Comparison of ENCODE assay signal across 14 mouse cellular contexts in the genomic region with DNA sequence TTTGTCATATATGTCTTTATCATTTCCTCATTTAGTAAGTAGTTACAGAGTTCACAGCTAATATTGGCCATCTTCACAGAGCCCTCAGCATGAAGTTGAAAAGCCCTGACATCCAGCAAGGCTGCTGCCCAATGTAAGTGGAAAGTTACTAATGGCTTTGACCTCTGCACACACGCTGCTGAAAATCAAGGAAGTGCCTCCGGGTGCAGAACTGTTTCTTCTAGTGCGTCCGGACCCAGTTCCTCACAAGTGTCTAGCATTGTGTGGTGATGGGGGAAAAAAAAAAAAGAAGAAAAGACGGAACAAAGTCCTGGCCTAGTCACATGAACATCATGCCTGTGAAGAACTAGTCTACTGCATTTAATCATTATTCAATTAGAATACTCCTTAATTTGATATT. TPM values are rescaled to one million over a fixed set of nuclear protein-coding genes. Genes with fewer than 3 reads are reported as not detected.
A peak's percentile ranks its signal among the peaks of the same experiment; 100 is the strongest.
DNase-seq lines count a peak whose midpoint lies in the region; ATAC-seq and TF ChIP-seq lines count a peak whose summit lies in the region.
"Had no signal": no experiment of that assay in that cellular context is flagged by ENCODE, and none has a peak within 500 bp of the region (broad histone marks: within the 10 kb centered on the region; RNA-seq: fewer than 3 reads in every experiment).

No protein-coding gene starts in this region.

- no peaks in the 10 kb centered on the region for H3K9me3 ChIP-seq in heart, embryonic 10.5 days
- no peaks in the 10 kb centered on the region for H3K9me3 ChIP-seq in lung, postnatal 0 days (ENCODE audit: low read length)
- H3K9me3 ChIP-seq: liver, embryonic 15.5 days had no signal

- whole genome bisulfite sequencing in heart, embryonic 10.5 days, result 55% methylated on average over 5 of the region's 5 CpGs
- 25% methylated on average over 5 of the region's 5 CpGs for WGBS in lung, postnatal 0 days

- no peaks in the 10 kb centered on the region for H3K27me3 ChIP-seq in heart, embryonic 10.5 days (ENCODE audit: insufficient read depth, poor library complexity, severe bottlenecking)
- no peaks in the 10 kb centered on the region for H3K27me3 ChIP-seq in lung, postnatal 0 days (replicated peaks; ENCODE audit: insufficient read depth, low read length)
- H3K27me3 ChIP-seq: CH12.LX; liver, embryonic 15.5 days had no signal

- no peak for TF ChIP-seq EP300 in lung, postnatal 0 days (IDR thresholded peaks at IDR 0.05)

- H3K9ac ChIP-seq in lung, postnatal 0 days (replicated peaks; ENCODE audit: low read depth), result no peak overlapping the region
- H3K9ac ChIP-seq: liver, embryonic 15.5 days had no signal

- ATAC-seq in lung, postnatal 0 days, result peak; percentile 38; the same call in 1 of the 2 replicates

- no peak overlapping the region for H3K4me3 ChIP-seq in heart, embryonic 10.5 days
- no peak overlapping the region for H3K4me3 ChIP-seq in lung, postnatal 0 days (ENCODE audit: low read depth, low read length)
- H3K4me3 ChIP-seq: liver, embryonic 15.5 days had no signal

- no peak for TF ChIP-seq CTCF in lung, postnatal 0 days (IDR thresholded peaks at IDR 0.05)

- H3K36me3 ChIP-seq in heart, embryonic 10.5 days, result no peaks in the 10 kb centered on the region
- H3K36me3 ChIP-seq in lung, postnatal 0 days (ENCODE audit: insufficient read depth, low read length), result no peaks in the 10 kb centered on the region
- H3K36me3 ChIP-seq: liver, embryonic 15.5 days had no signal

- H3K4me2 ChIP-seq in lung, postnatal 0 days (replicated peaks; ENCODE audit: low read depth, low read length), result no peak overlapping the region
- H3K4me2 ChIP-seq: liver, embryonic 15.5 days had no signal

- intact Hi-C loops in heart, postnatal 25 days (cut with DNase I), result loop anchor here (5.0 kb wide), 1 partner anchor 42 kb away; no protein-coding TSS in a partner anchor

- peak; percentile 48 for DNase-seq in heart, embryonic 10.5 days (ENCODE audit: low spot score)
- DNase-seq in heart, postnatal 25 days (ENCODE audit: low spot score), result no peak
- peak; percentile 35 to 51 for DNase-seq in spleen, postnatal 36 days (ENCODE audit: low spot score in 2 of 2)
- no peak for DNase-seq in spleen, adult 12 weeks (ENCODE audit: low spot score)
- peak; percentile 50 for DNase-seq in lung, postnatal 0 days (ENCODE audit: low spot score)
- DNase-seq in frontal cortex, postnatal 36 days (ENCODE audit: low spot score in 2 of 2), result no peak
- no peak for DNase-seq in ovary, postnatal 14 days (ENCODE audit: low spot score)
- no peak for DNase-seq in layer of hippocampus, postnatal 10 days (ENCODE audit: low spot score in 2 of 2)
- DNase-seq: cerebellum, adult 11 months; heart, postnatal 36 days; right cerebral cortex, postnatal 25 days; thymus, postnatal 25 days had no signal

- peaks cover 18% of the 10 kb centered on the region for H3K4me1 ChIP-seq in heart, embryonic 10.5 days
- H3K4me1 ChIP-seq in lung, postnatal 0 days (ENCODE audit: insufficient read depth, low read depth, low read length), result peaks cover 4% of the 10 kb centered on the region; the same call in 1 of the 2 replicates

- H3K27ac ChIP-seq in heart, embryonic 10.5 days, result no peak overlapping the region
- no peak overlapping the region for H3K27ac ChIP-seq in lung, postnatal 0 days (ENCODE audit: low read length)
- H3K27ac ChIP-seq: liver, embryonic 15.5 days had no signal

RNA-seq across cellular contexts. Expression of gene Lpin2, which starts 47.3 kb away (rescaled TPM):
- 20.9 and 24.2 TPM in 2 replicates for polyA plus RNA-seq in heart, embryonic 10.5 days (2016; fragmentation: Nextera tagmentation; extraction: Ambion mirVana)
- total RNA-seq in heart, postnatal 25 days (2021), result 1 to 10 TPM; 8.2 to 9.5 TPM
- 54.1 and 65.8 TPM in 2 replicates for polyA plus RNA-seq in lung, postnatal 0 days (2015; fragmentation: Nextera tagmentation; extraction: Ambion mirVana)
- 10 to 100 TPM; 71.2 to 79.9 TPM for total RNA-seq in layer of hippocampus, postnatal 10 days (2021)

Comparison
In these comparisons a context has a peak if more than half of its experiments do, and no peak if none do; other contexts are left out.
1. DNase-seq: peak in heart, embryonic 10.5 days (single experiment), spleen, postnatal 36 days (2 of 2) and lung, postnatal 0 days (single experiment); none in heart, postnatal 25 days (single experiment), spleen, adult 12 weeks (single experiment), frontal cortex, postnatal 36 days (0 of 2), ovary, postnatal 14 days (single experiment) and layer of hippocampus, postnatal 10 days (0 of 2).
2. RNA of gene Lpin2, which starts 47.3 kb away (total RNA-seq): 71.2 to 79.9 TPM in layer of hippocampus, postnatal 10 days; 8.2 to 9.5 TPM in heart, postnatal 25 days; every median in the first group is over 4 times any median in the second.